Mouse (Mus musculus) brain, embryonic 14.5 days (tissue): ENCODE measurements around the gene Mark2.

Experiments
- CTCF ChIP-seq: fragments of 200-500 bp; IDR thresholded peaks from 2 replicates; pipeline ENCODE4 v1.5.1; 2012; ENCODE audit warnings: inconsistent platforms, mild to moderate bottlenecking, moderate library complexity, borderline replicate concordance; ENCODE audit not compliant: insufficient read depth, insufficient read length; ENCODE audit errors: extremely low read depth
- POLR2A ChIP-seq: fragments of 200-500 bp; IDR thresholded peaks from 2 replicates; pipeline ENCODE4 v1.6.1; 2012; ENCODE audit warnings: mild to moderate bottlenecking, inconsistent platforms, borderline replicate concordance; ENCODE audit not compliant: poor library complexity, insufficient read depth, insufficient read length, severe bottlenecking; ENCODE audit errors: extremely low read depth

- TF ChIP-seq CTCF: no peak
- no peak for TF ChIP-seq POLR2A
These were observed 53.4 kb downstream of the Mark2 start for GRCm38 (mm10) chr19:7288288-7288687.
